Mouse (Mus musculus) thymus, adult 18-20 months (tissue): ENCODE data around the gene Apol7b.
"Not testable (repeated sequence)": the region's sequence is repeated elsewhere in the genome, so short reads cannot be mapped to it uniquely, and the experiment has no call there.

Experiments used
- DNase-seq, 2 experiments: peaks; one replicate each; pipeline ENCODE4 v3.0.0; 2022; ENCODE audit warnings: mixed read lengths in 2 of 2

The Apol7b gene

GRCm38 (mm10) chr15:77447392-77447791 is at the start of gene Apol7b:
Gene Apol7b (minus strand): TSS chr15:77447492.
- DNase-seq: not testable (repeated sequence)

DNA sequence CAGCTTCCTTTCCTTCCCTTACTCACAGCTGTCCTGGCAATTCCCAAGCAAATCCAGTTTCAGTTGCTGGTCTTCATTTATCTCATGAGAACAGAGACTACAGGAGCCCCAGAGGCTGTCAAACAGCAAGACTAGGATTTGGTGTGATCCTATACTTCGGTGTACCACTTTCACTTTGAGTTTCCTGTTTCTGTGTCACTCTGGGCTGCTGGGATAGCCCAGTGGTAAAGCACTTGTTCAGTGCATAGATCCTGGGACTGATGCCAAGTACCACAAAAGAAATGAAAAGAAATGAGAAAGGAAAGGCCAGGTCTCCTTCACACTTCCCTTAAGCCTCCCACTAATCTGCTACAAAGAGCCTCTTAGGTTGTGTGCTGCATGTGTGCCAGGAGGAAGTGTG is 47.4 kb upstream of the Apol7b start:
- DNase-seq: not testable (repeated sequence)

DNA sequence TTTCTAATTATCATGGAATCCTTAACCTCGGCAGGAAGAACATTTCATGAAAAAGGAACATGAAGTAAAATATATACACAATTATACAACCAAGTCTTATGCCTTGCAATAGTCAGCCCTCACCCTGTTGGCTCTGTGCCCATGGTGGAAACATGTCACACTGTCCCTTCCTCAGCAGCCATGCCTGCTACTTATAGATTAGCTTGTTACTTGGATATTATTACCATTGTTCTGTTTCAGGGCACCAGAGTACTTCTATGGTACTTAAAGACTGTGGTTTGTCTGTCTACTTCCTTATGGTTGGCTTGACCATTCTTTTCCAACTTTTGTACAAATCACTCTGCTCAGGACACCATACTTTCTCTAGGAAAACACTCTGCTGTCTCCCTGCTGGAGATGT is 45.9 kb upstream of the Apol7b start:
- not testable (repeated sequence) for DNase-seq

- DNase-seq: no peak
Measured at GRCm38 (mm10) chr15:77482140-77482794, 35.0 kb upstream of the Apol7b start.

DNA sequence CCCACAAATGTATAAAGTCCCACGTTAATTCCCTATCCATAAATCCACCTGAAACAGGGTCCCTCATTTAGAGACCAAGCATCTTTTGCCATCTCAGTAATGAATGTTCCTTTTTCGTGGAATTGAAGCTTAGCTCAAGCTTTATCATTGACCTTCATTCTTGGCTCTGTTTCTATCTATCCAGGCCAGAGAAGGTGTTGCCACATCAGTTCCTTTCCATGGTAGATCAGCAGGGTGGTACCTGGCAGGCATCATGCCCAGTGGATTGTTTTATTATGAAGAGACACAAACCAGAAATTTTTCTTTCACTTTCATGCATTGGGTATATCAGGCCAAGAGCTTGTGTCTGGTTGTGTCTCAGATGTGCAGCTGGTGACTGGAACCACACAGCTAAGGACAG is 29.4 kb upstream of the Apol7b start, which contains the start of gene Apol10a:
TSS of gene Apol10a (plus strand) at position 355 of the 400 bp plus-strand sequence.
- DNase-seq: not testable (repeated sequence)

GRCm38 (mm10) chr15:77474699-77475390 is 27.6 kb upstream of the Apol7b start:
- DNase-seq: not testable (repeated sequence)

GRCm38 (mm10) chr15:77449927-77450326 is 2.6 kb upstream of the Apol7b start:
- DNase-seq: peak; percentile 2 to 5

DNA sequence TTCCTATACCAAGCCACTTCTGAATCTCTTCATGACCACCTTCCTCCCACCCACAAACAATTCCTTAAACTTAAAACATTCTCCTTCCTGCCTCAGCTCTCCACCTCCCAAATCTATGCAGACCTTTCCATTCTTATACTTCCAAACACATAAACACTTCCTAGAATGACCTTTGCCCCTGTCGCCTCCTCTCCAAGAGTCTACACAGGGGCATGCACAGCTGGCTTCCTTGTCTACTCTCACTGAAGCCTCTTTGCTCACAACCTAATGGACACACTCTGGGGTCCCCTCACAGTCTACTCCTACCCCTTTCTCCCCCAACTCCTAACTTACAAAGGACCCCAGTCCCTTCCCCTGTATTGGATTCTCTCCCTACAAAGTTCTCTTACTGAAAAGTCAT is 1.6 kb downstream of the Apol7b start:
- DNase-seq: not testable (repeated sequence)

GRCm38 (mm10) chr15:77444746-77445145 is 2.5 kb downstream of the Apol7b start:
- not testable (repeated sequence) for DNase-seq

DNA sequence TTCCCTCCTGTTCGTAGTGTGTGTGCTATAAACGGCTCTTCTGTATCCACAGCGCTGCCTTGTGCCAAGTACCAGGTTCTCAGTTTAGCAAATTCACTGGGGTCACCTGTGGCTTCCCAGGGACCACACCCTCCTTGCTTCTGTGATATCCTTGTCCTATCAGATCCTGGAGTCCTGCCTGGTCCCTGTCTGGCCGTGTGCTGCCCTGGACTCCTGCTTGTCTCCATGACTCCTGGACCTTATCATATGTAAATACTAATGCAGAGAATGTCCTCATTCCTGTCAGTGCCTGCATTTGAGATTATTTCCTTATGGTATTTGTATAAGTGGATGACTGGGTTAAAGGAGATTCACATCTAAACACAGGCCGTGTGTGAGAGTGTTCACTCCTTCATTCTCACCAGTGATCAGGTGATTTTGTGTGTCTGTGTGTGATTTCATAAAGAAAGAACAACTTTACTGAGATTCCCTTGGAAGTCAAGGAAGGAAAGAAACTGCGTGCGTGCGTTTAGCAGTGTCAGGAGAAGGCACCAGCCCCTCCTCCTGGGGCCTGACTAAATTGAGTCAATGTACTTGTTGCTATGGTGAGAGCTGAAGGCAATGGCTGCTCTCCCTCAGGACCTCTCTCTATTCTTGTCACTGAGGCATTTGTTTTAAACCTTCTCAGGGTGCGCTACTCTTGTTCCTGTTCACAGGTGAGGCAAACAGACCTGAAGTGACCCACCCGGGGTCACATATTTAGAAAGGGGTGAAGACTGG is 18.4 kb downstream of the Apol7b start:
- DNase-seq: not testable (repeated sequence)

- not testable (repeated sequence) for DNase-seq
Measured at GRCm38 (mm10) chr15:77422925-77423324, 24.4 kb downstream of the Apol7b start.

DNA sequence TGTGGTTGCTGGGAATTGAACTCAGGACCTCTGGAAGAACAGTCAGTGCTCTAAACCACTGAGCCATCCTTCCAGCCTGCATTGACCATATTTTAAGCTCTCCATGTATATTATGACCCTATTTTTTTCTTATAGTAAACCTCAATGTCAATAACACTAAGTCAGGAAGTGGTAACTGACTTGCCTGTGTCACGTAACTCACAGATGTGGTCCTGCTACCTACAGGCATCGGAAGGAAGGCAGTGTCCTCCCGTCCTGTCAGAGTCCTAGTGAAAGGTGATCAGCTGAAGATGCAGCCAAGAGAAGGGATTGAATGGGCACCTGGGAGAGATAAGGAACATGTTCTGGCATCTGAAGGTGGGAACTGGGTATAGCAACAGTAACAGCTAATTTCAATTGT is 27.6 kb downstream of the Apol7b start:
- DNase-seq: not testable (repeated sequence)

GRCm38 (mm10) chr15:77416655-77417333 is 30.5 kb downstream of the Apol7b start:
- not testable (repeated sequence) for DNase-seq

DNA sequence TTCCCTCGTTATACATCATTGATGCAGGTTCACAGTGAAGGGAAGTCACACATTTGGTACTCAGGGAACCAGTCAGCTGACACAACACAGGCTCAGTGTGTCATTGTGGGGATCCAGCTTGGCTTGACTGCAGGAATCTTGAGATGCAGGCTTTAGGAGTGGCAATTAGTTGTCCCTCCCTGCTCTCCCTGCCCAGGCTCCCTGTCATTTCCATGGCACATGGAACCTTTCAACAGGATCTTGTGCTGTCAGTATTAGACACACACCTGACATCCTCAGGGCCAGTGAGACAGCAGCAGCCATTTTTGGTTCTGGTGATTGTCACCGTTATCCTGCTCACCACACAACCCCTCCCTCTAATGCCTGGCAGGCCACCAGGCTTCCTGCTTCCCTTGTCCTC is 31.6 kb downstream of the Apol7b start:
- not testable (repeated sequence) for DNase-seq

- DNase-seq: not testable (repeated sequence)
Measured at GRCm38 (mm10) chr15:77412695-77413094, 34.6 kb downstream of the Apol7b start.

GRCm38 (mm10) chr15:77411035-77411434 is 36.3 kb downstream of the Apol7b start, which contains the start of gene Apol9a:
Gene Apol9a (minus strand): TSS chr15:77411135.
- DNase-seq: not testable (repeated sequence)

DNA sequence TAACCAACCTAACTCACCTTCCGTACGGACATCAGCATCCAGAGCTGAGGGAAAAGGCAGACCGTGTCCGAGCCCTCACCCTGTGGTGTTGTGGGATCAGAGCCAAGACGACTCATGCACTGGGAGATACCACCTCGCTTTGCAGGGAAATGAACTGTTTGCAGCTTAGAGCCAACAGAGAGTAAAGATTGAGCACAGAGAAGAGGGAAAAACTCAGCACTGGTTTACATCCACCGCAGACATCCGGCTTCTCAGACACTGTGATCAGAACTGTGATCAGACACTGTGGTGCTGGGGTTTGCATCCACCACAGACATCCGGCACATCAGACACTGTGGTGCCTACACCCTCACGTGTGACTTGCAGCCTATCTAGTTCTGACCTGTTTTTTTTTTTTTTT is 40.9 kb downstream of the Apol7b start:
- peak; percentile 54 to 73 for DNase-seq

DNA sequence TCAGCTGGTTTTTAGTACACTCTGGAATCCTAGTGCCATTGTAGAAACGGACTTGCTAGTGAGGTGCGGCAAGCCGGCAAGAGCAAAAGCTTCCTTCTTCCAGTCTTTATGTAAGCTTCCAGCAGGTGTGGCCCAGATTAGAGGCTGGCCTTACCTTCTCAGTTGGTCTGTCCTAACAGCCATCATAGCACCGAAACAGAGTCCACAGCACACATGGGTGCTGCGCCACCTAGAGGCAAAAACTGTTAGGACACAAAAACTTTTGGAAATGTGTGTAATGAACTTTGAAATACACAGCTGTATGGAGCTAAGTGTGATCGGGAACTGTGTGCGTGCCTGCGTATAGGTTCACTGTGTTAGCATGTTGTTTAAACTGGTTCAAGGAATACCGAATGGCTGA is 48.3 kb downstream of the Apol7b start, which contains the start of gene Apol7a:
TSS of gene Apol7a (minus strand) at position 84 of the 400 bp plus-strand sequence.
- DNase-seq: not testable (repeated sequence)

GRCm38 (mm10) chr15:77397450-77398132 is 49.7 kb downstream of the Apol7b start:
- not testable (repeated sequence) for DNase-seq

GRCm38 (mm10) chr15:77393832-77394231 is 53.5 kb downstream of the Apol7b start:
- DNase-seq: not testable (repeated sequence)

- no peak for DNase-seq
Measured at GRCm38 (mm10) chr15:77387462-77387861, 59.8 kb downstream of the Apol7b start.
